Mouse (Mus musculus): ENCODE data around the gene Tjap1. TPM values are rescaled to one million over a fixed set of nuclear protein-coding genes. Genes with fewer than 3 reads are reported as not detected.

The Tjap1 gene
- polyA plus RNA-seq, 1 experiment from 2014 or later, result 35.7 TPM

GRCm38 (mm10) chr17:46310515-46310914 is 27.7 kb upstream of the Tjap1 start:
- no peaks in the 10 kb centered on the region for H3K4me1 ChIP-seq (replicated peaks; ENCODE audit: control insufficient read depth, insufficient read depth, low read length)
- H3K9ac ChIP-seq (ENCODE audit: low read length), result no peak overlapping the region
- no peak for DNase-seq (ENCODE audit: low spot score)
- ATAC-seq (replicated peaks; ENCODE audit: low FRiP score, low TSS enrichment, low read depth), result no peak
- no peak overlapping the region for H3K27ac ChIP-seq (ENCODE audit: low read depth)
- H3K4me3 ChIP-seq (ENCODE audit: low read depth, low read length), result no peak overlapping the region
- WGBS, result 88% methylated on average over 10 of the region's 10 CpGs
- no peaks in the 10 kb centered on the region for H3K36me3 ChIP-seq (ENCODE audit: control insufficient read depth, insufficient read depth, low read length)
- no peaks in the 10 kb centered on the region for H3K9me3 ChIP-seq (ENCODE audit: control insufficient read depth, low read length)
- no peaks in the 10 kb centered on the region for H3K27me3 ChIP-seq (replicated peaks; ENCODE audit: control insufficient read depth, insufficient read depth, low read length)
- no peak overlapping the region for H3K4me2 ChIP-seq (ENCODE audit: low read length)

GRCm38 (mm10) chr17:46309835-46310234 is 27.0 kb upstream of the Tjap1 start:
- no peak for DNase-seq (ENCODE audit: low spot score)
- H3K36me3 ChIP-seq (ENCODE audit: control insufficient read depth, insufficient read depth, low read length), result no peaks in the 10 kb centered on the region
- H3K4me3 ChIP-seq (ENCODE audit: low read depth, low read length), result no peak overlapping the region
- H3K4me1 ChIP-seq (replicated peaks; ENCODE audit: control insufficient read depth, insufficient read depth, low read length), result no peaks in the 10 kb centered on the region
- no peak overlapping the region for H3K4me2 ChIP-seq (ENCODE audit: low read length)
- H3K27me3 ChIP-seq (replicated peaks; ENCODE audit: control insufficient read depth, insufficient read depth, low read length), result no peaks in the 10 kb centered on the region
- no peak overlapping the region for H3K9ac ChIP-seq (ENCODE audit: low read length)
- H3K9me3 ChIP-seq (ENCODE audit: control insufficient read depth, low read length), result no peaks in the 10 kb centered on the region
- ATAC-seq (replicated peaks; ENCODE audit: low FRiP score, low TSS enrichment, low read depth), result no peak
- WGBS, result 77% methylated on average over 12 of the region's 12 CpGs
- no peak overlapping the region for H3K27ac ChIP-seq (ENCODE audit: low read depth)

- Histone ChIP-seq H3K4me2 (ENCODE audit: low read length) (no peak overlapping the region), H3K36me3 (ENCODE audit: control insufficient read depth, insufficient read depth, low read length) (no peaks in the 10 kb centered on the region), H3K27ac (ENCODE audit: low read depth) (no peak overlapping the region), H3K27me3 (replicated peaks; ENCODE audit: control insufficient read depth, insufficient read depth, low read length) (no peaks in the 10 kb centered on the region), H3K4me1 (replicated peaks; ENCODE audit: control insufficient read depth, insufficient read depth, low read length) (no peaks in the 10 kb centered on the region), H3K9ac (ENCODE audit: low read length) (no peak overlapping the region), H3K4me3 (ENCODE audit: low read depth, low read length) (no peak overlapping the region), H3K9me3 (ENCODE audit: control insufficient read depth, low read length) (no peaks in the 10 kb centered on the region)
- no peak for DNase-seq (ENCODE audit: low spot score)
- ATAC-seq (replicated peaks; ENCODE audit: low FRiP score, low TSS enrichment, low read depth), result no peak
- WGBS, result 90% methylated on average over 15 of the region's 15 CpGs
Observed at GRCm38 (mm10) chr17:46306956-46307355, 24.1 kb upstream of the Tjap1 start.

GRCm38 (mm10) chr17:46304184-46304583 is 21.4 kb upstream of the Tjap1 start:
- Histone ChIP-seq H3K27me3 (replicated peaks; ENCODE audit: control insufficient read depth, insufficient read depth, low read length) (peaks cover 10% of the 10 kb centered on the region; the same call in 1 of the 2 replicates), H3K4me2 (ENCODE audit: low read length) (no peak overlapping the region), H3K9me3 (ENCODE audit: control insufficient read depth, low read length) (no peaks in the 10 kb centered on the region), H3K4me1 (replicated peaks; ENCODE audit: control insufficient read depth, insufficient read depth, low read length) (no peaks in the 10 kb centered on the region), H3K4me3 (ENCODE audit: low read depth, low read length) (no peak overlapping the region), H3K36me3 (ENCODE audit: control insufficient read depth, insufficient read depth, low read length) (no peaks in the 10 kb centered on the region), H3K9ac (ENCODE audit: low read length) (no peak overlapping the region), H3K27ac (ENCODE audit: low read depth) (no peak overlapping the region)
- ATAC-seq (replicated peaks; ENCODE audit: low FRiP score, low TSS enrichment, low read depth) (no peak), DNase-seq (ENCODE audit: low spot score) (no peak)
- 91% methylated on average over 9 of the region's 9 CpGs for WGBS

- Histone ChIP-seq H3K36me3 (ENCODE audit: control insufficient read depth, insufficient read depth, low read length) (no peaks in the 10 kb centered on the region), H3K27me3 (replicated peaks; ENCODE audit: control insufficient read depth, insufficient read depth, low read length) (peaks cover 32% of the 10 kb centered on the region), H3K4me1 (replicated peaks; ENCODE audit: control insufficient read depth, insufficient read depth, low read length) (peaks cover 3% of the 10 kb centered on the region; the same call in 1 of the 2 replicates), H3K9ac (ENCODE audit: low read length) (no peak overlapping the region), H3K9me3 (ENCODE audit: control insufficient read depth, low read length) (no peaks in the 10 kb centered on the region), H3K4me3 (ENCODE audit: low read depth, low read length) (no peak overlapping the region), H3K27ac (ENCODE audit: low read depth) (no peak overlapping the region), H3K4me2 (ENCODE audit: low read length) (no peak overlapping the region)
- 74% methylated on average over 12 of the region's 12 CpGs for WGBS
- DNase-seq (ENCODE audit: low spot score) (no peak), ATAC-seq (replicated peaks; ENCODE audit: low FRiP score, low TSS enrichment, low read depth) (no peak)
Observed at GRCm38 (mm10) chr17:46301892-46302291, 19.1 kb upstream of the Tjap1 start.

- Histone ChIP-seq H3K27me3 (replicated peaks; ENCODE audit: control insufficient read depth, insufficient read depth, low read length) (peaks cover 62% of the 10 kb centered on the region), H3K9me3 (ENCODE audit: control insufficient read depth, low read length) (no peaks in the 10 kb centered on the region), H3K4me1 (replicated peaks; ENCODE audit: control insufficient read depth, insufficient read depth, low read length) (peaks cover 3% of the 10 kb centered on the region; the same call in 1 of the 2 replicates), H3K36me3 (ENCODE audit: control insufficient read depth, insufficient read depth, low read length) (no peaks in the 10 kb centered on the region), H3K9ac (ENCODE audit: low read length) (peak overlapping the region; percentile 32), H3K4me3 (ENCODE audit: low read depth, low read length) (peak overlapping the region; percentile 47), H3K27ac (ENCODE audit: low read depth) (no peak overlapping the region), H3K4me2 (ENCODE audit: low read length) (peak overlapping the region; percentile 100)
- under 1% methylated on average over 36 of the region's 48 CpGs for WGBS
- ATAC-seq (replicated peaks; ENCODE audit: low FRiP score, low TSS enrichment, low read depth) (peak; percentile 81), DNase-seq (ENCODE audit: low spot score) (peak; percentile 97)
Observed at GRCm38 (mm10) chr17:46298220-46298913, 15.5 kb upstream of the Tjap1 start.

GRCm38 (mm10) chr17:46297364-46298219 is 14.8 kb upstream of the Tjap1 start, which contains the start of gene Dlk2:
Gene Dlk2, plus strand, starts transcription at chr17:46297421.
- ATAC-seq (replicated peaks; ENCODE audit: low FRiP score, low TSS enrichment, low read depth), result peak; percentile 32; the same call in 1 of the 2 replicates

GRCm38 (mm10) chr17:46297028-46297363 is 14.2 kb upstream of the Tjap1 start:
- peak overlapping the region; percentile 47 for H3K4me3 ChIP-seq (ENCODE audit: low read depth, low read length)
- WGBS, result 11% methylated on average over 6 of the region's 6 CpGs
- peaks cover 3% of the 10 kb centered on the region; the same call in 1 of the 2 replicates for H3K4me1 ChIP-seq (replicated peaks; ENCODE audit: control insufficient read depth, insufficient read depth, low read length)
- peaks cover 67% of the 10 kb centered on the region for H3K27me3 ChIP-seq (replicated peaks; ENCODE audit: control insufficient read depth, insufficient read depth, low read length)
- no peaks in the 10 kb centered on the region for H3K36me3 ChIP-seq (ENCODE audit: control insufficient read depth, insufficient read depth, low read length)
- H3K9me3 ChIP-seq (ENCODE audit: control insufficient read depth, low read length), result no peaks in the 10 kb centered on the region
- no peak for DNase-seq (ENCODE audit: low spot score)
- no peak overlapping the region for H3K27ac ChIP-seq (ENCODE audit: low read depth)
- peak overlapping the region; percentile 100 for H3K4me2 ChIP-seq (ENCODE audit: low read length)
- no peak overlapping the region for H3K9ac ChIP-seq (ENCODE audit: low read length)
- no peak for ATAC-seq (replicated peaks; ENCODE audit: low FRiP score, low TSS enrichment, low read depth)

More at GRCm38 (mm10) chr17:46297364-46298219, 14.8 kb upstream of the Tjap1 start, which contains the start of gene Dlk2:
- Histone ChIP-seq H3K27me3 (replicated peaks; ENCODE audit: control insufficient read depth, insufficient read depth, low read length) (peaks cover 67% of the 10 kb centered on the region), H3K4me2 (ENCODE audit: low read length) (peak within 1 kb of the TSS; percentile 100), H3K9me3 (ENCODE audit: control insufficient read depth, low read length) (no peaks in the 10 kb centered on the region), H3K27ac (ENCODE audit: low read depth) (no peak within 1 kb of the TSS), H3K36me3 (ENCODE audit: control insufficient read depth, insufficient read depth, low read length) (no peaks in the 10 kb centered on the region), H3K4me3 (ENCODE audit: low read depth, low read length) (peak within 1 kb of the TSS; percentile 47), H3K9ac (ENCODE audit: low read length) (peak within 1 kb of the TSS; percentile 32), H3K4me1 (replicated peaks; ENCODE audit: control insufficient read depth, insufficient read depth, low read length) (peaks cover 3% of the 10 kb centered on the region; the same call in 1 of the 2 replicates)
- peak; percentile 65 for DNase-seq (ENCODE audit: low spot score)
- WGBS, result 0% methylated on average over 30 of the region's 86 CpGs

Data from intestine, embryonic 14.5 days (tissue).